Mouse (Mus musculus): ENCODE data around the gene Reg3a. TPM values are rescaled to one million over a fixed set of nuclear protein-coding genes. Genes with fewer than 3 reads are reported as not detected.

Reg3a gene
- polyA plus RNA-seq (2012; rRNA removed), result 0.08 TPM in 1 of 2 replicates, not detected in the other

GRCm38 (mm10) chr6:78380409-78380808 lies at the start of gene Reg3a:
Reg3a (plus strand) TSS chr6:78380709.

DNA sequence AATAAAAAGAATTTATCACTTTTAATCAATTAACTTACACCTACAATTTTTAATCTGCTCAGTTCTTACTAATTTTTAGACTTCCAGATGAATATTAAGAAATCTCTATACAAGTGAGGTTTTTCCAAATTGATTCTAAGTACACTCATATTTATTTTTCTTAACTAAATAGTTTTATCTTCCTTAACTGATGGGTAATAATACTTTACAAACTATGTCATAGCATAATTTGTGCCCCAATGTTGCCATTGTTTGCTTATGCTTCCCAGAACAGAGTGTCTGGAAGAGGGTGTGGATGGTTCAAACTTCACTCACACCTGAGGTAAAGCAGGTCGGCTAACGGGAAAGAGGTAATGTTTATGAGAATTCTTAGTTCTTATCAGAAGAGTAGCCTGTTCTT lies 10.2 kb upstream of the Reg3a start, which contains the start of gene Reg3b:
Reg3b (plus strand) TSS at position 301 of the 400 bp plus-strand sequence.

GRCm38 (mm10) chr6:78378765-78379164 lies 1.7 kb upstream of the Reg3a start, which contains the start of gene Reg3d:
Reg3d (minus strand) TSS chr6:78378865.

GRCm38 (mm10) chr6:78395323-78395722 lies 14.8 kb downstream of the Reg3a start, which contains the start of gene Reg2:
Reg2 (plus strand) TSS chr6:78395623.

GRCm38 (mm10) chr6:78422411-78422810 lies 41.9 kb downstream of the Reg3a start, which contains the start of gene Reg1:
Reg1 (plus strand) TSS chr6:78422711.

Other genes starting within 250 kb of the Reg3a start
- 0.11 and 0.74 TPM in 2 replicates for gene Reg3b, start 10.1 kb upstream of the Reg3a start, polyA plus RNA-seq (2012; rRNA removed)
- gene Reg3d, start 1.8 kb upstream of the Reg3a start, polyA plus RNA-seq (2012; rRNA removed), result not detected in 2 replicates
- not detected in 2 replicates for gene Reg2, start 14.9 kb downstream of the Reg3a start, polyA plus RNA-seq (2012; rRNA removed)
- 0.07 TPM in 1 of 2 replicates, not detected in the other for gene Reg1, start 42.0 kb downstream of the Reg3a start, polyA plus RNA-seq (2012; rRNA removed)
- 0.15 and 0.31 TPM in 2 replicates for gene Reg3g, start 88.2 kb downstream of the Reg3a start, polyA plus RNA-seq (2012; rRNA removed)

Data from central nervous system, embryonic 11.5 days (tissue).